Mouse (Mus musculus) erythroid progenitor cell, adult 5-6 weeks (primary cell): ENCODE data around the gene Hmgn2. TPM values are rescaled to one million over a fixed set of nuclear protein-coding genes. Genes with fewer than 3 reads are reported as not detected.
"Not testable (repeated sequence)": the region's sequence is repeated elsewhere in the genome, so short reads cannot be mapped to it uniquely, and the experiment has no call there.

Source experiments
- ATAC-seq: replicated peaks from 2 replicates; pipeline ENCODE4 v1.8.0; 2016; ENCODE audit warnings: moderate number of reproducible peaks, mild to moderate bottlenecking, moderate TSS enrichment, inconsistent platforms; ENCODE audit not compliant: poor library complexity, low FRiP score, severe bottlenecking
- total RNA-seq, 2 experiments: library from RNA; stranded (forward) in 1 of 2; stranded (reverse) in 1 of 2; fragments of 150-400 nt in 1 of 2; fragments of 186-747, 209-891 nt in 1 of 2; gene quantifications; 2 replicates each; pipeline versions ENCODE4 v1.2.3 to v1.2.4; 2015 to 2017; ENCODE audit warnings: low replicate concordance in 2 of 2

Hmgn2 gene
- total RNA-seq (2015; ENCODE audit: low replicate concordance), result 1,062 and 1,086 TPM in 2 replicates
- total RNA-seq (2017; ENCODE audit: low replicate concordance), result 532 and 653 TPM in 2 replicates

DNA sequence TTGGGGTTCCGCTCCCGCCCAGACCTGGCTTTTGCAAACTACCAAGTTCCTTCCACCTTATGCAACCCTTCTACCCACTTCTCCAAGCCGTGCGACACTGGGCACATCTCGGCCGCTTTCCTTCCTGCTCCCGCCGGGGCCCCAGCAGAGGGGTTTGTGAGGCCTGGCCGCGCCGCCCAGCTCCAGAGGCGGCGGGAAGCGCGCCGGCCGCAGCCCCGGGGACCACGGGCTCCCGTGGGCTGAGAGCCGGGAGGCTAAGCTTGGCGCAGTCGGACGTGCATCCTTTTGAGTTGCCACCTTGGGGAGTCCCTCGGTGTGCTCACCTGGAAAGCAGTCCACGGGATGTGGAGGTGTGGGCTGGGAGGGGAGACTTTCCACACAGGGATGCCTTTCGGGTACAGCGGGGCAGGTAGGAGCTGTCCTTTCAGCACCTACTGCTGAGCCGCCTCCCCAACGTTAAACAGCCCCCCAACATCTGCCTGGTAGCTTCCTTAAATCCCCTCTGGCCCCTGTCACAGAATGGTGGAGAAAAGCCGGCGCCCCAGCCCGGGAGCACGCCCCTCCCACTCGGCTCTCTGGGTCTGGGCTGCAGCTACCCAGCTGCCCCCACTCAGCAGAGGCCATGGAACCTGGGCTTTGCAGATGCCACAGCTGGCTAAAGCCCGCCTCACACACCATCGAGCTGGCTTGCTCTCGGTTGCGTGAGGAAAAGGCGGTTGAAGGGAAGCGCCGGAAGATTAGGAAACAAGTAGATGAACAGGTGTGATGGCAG lies at the start of gene Hmgn2:
TSS of gene Hmgn2 (minus strand) at position 501 of the 772 bp plus-strand sequence.
- ATAC-seq, result peak; percentile 32

- ATAC-seq, result no peak
These were observed 48.9 kb upstream of the Hmgn2 start for GRCm38 (mm10) chr4:134017201-134017865.

DNA sequence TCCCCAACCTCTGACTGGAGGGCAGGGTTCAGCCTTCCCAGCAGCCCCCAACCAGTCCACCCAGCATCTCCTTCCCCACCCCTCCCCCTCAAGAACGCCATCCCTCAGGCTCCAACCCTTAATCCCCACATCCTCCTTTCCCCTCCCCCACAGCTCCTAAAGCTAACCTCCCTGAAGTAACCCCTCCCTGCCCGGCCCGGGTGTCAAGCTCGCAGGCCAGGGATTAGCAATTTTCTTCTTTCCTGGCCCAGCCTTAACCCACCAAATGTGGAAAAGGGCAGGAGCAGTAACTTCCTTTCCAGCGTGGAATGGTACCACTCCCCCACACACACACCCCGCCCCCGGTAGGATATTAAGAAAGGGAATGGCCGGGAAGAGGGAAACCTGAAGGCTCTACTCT lies 48.3 kb upstream of the Hmgn2 start:
- no peak for ATAC-seq

DNA sequence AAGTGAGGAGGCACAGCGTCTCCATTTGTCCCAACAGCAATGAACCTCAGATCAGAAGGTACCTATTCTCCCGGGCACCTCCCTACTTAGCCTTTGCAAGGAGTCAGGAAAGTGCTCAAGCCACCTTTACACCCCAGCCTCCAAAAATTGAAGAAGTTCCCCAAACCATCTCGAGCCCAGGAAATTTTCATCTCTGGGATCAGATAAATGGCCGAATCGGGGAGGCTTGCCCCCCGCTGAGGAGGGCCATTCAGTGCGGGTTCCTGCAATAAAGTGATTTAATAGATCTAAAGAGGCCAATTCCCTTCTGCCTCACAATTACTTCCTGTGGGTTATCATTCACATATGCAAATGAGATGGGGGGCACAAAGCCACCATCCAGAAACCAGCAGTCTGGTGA lies 47.8 kb upstream of the Hmgn2 start:
- no peak for ATAC-seq

GRCm38 (mm10) chr4:134012858-134013528 lies 44.5 kb upstream of the Hmgn2 start:
- no peak for ATAC-seq

GRCm38 (mm10) chr4:134011450-134012414 lies 43.3 kb upstream of the Hmgn2 start:
- no peak for ATAC-seq

- ATAC-seq, result no peak
These were observed 41.3 kb upstream of the Hmgn2 start for GRCm38 (mm10) chr4:134009709-134010108.

- ATAC-seq, result no peak
These were observed 38.4 kb upstream of the Hmgn2 start for GRCm38 (mm10) chr4:134006845-134007244.

DNA sequence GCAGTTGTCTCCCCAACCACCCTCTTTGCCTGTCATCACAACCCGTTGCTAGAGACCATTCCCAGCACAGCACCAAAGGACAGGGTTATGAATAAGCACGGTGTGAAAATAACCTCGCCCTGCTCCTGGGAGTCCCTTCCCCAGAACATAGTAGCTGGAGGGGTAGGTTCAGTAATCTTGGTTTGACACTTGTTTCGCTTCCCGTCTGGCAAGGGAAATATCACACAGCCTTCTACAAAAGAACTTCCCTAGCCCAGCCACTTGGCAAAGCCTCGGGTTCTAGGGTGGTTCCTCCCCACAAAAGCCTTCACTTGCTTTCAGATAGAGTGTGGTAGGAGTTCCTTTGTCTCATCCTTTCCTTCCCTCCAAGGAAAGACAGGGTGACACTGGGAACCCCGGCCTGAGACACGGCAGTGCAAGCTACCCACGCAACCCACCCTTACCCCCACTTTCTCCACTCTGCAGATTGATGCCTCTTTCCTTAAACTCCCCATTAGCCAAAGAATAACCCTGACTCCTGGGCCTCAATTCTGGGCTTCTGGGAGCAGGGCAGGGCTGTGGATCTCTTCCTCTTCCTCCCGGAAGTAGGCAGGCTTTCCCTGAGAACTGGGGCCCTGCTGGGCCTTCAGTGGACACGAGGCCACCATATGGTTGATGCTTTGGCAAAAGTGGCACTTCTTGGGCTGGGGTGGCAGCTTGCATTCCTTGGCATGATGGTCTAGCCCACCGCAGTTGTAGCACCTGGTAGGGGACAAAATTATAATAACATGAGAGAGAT lies 37.3 kb upstream of the Hmgn2 start:
- ATAC-seq, result no peak

- ATAC-seq, result no peak
These were observed 34.5 kb upstream of the Hmgn2 start for GRCm38 (mm10) chr4:134002903-134003302.

DNA sequence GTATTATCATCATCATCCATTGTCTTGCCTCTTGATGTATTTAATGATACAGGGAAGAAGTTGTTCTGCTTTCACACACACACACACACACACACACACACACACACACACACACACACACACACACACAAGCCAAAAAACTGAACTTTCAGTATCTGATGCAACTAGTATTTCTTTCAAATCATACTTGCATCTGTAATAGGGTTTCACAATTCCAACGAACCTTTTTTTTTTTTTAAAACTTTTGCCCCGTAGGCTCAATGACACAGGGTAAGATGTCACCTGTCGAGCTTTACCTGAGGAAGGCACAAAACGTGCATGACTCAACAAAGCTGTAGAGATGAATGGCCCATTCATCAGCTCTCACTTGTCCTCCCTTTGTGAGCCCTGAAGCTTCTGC lies 33.8 kb upstream of the Hmgn2 start:
- ATAC-seq, result no peak

GRCm38 (mm10) chr4:134001710-134002109 lies 33.3 kb upstream of the Hmgn2 start:
- ATAC-seq, result no peak

- peak; percentile 98 for ATAC-seq
These were observed 32.3 kb upstream of the Hmgn2 start, which contains the start of gene Dhdds for GRCm38 (mm10) chr4:134000466-134001438. Dhdds (minus strand) TSS chr4:134000918.

DNA sequence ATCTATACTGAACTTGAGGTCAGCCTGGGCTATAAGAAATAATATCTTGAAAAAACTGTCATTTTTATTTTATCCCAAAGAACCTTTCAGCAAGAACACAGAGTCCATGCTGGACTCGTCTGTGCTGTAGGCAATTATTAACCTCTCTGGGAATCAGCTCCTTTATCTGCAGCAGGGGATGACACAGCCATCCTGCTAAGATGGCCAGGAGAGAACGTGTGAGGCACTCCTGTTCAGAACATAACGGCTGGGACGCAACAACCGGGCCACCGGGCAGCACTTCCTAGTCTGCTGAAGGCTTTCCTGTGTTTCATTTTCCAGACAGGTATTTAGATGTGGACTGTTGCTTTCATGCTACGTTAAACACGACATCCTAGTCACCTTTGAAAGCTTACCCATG lies 26.2 kb upstream of the Hmgn2 start:
- no peak for ATAC-seq

DNA sequence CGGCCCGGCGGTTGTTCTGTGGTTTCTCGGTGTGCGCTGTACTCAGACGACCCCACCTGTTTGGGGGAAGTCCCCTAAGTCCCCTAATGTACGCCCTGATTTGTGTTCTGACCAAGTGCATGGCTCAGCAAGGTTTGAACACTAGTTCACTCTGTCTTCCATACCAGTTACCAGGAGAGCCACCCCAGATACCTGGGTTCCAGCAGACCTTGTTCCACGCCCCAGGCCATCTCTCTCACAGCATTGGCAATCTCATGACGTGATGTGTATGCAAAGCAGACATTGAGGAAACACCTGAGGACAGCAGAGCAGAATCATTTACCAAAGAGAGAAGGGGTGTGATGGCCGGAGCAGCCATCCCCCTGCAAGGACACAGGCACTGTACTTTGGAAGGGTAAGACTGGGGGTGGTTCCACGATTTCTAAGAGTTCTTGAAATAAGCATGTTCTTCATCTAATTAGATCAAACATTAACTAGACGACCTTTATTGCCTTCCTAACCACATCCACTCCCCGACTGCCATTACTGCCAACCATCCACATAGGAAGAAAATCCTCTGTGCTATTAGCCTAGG lies 22.7 kb upstream of the Hmgn2 start:
- no peak for ATAC-seq

- ATAC-seq, result no peak
These were observed 21.6 kb upstream of the Hmgn2 start for GRCm38 (mm10) chr4:133990035-133990434.

- ATAC-seq, result not testable (repeated sequence)
These were observed 19.8 kb upstream of the Hmgn2 start for GRCm38 (mm10) chr4:133988289-133988688.
